Mouse (Mus musculus) heart, adult 18-20 months (tissue): ENCODE results near the gene 4930430A15Rik. TPM values are rescaled to one million over a fixed set of nuclear protein-coding genes. Genes with fewer than 3 reads are reported as not detected.

Source experiments
- DNase-seq, 2 experiments: peaks; one replicate each; pipeline ENCODE4 v3.0.0; 2021 to 2022; ENCODE audit warnings: mixed read lengths in 1 of 2
- long read RNA-seq, 2 experiments: library from polyadenylated mRNA; stranded (forward); transcript quantifications; one replicate each; pipeline ENCODE4 v2.0.0; 2021
- total RNA-seq, 2 experiments: library from RNA; stranded (reverse); gene quantifications; 2 replicates each; pipeline ENCODE4 v1.2.3; 2021

Gene 4930430A15Rik
- not detected for total RNA-seq
- long read RNA-seq, experiment 1: 0 reads
- long read RNA-seq, experiment 2: 0 reads

- DNase-seq: no peak
Measured at GRCm38 (mm10) chr2:111229502-111229901, at the start of gene 4930430A15Rik. Gene 4930430A15Rik (minus strand): TSS chr2:111229602.

- no peak for DNase-seq
Measured at GRCm38 (mm10) chr2:111274006-111274405, 44.6 kb upstream of the 4930430A15Rik start, which contains the start of gene Olfr1277. Gene Olfr1277 (minus strand): TSS chr2:111274106.

GRCm38 (mm10) chr2:111254216-111254615 is 24.8 kb upstream of the 4930430A15Rik start, which contains the start of gene Olfr1276:
Gene Olfr1276 (plus strand): TSS chr2:111254516.
- DNase-seq: no peak

GRCm38 (mm10) chr2:111235186-111235585 is 5.8 kb upstream of the 4930430A15Rik start, which contains the start of gene Olfr1275:
Gene Olfr1275 (minus strand): TSS chr2:111235286.
- DNase-seq: no peak

- no peak for DNase-seq
Measured at GRCm38 (mm10) chr2:111182068-111182467, 47.3 kb downstream of the 4930430A15Rik start.

- no peak for DNase-seq
Measured at GRCm38 (mm10) chr2:111152836-111153235, 76.6 kb downstream of the 4930430A15Rik start, which contains the start of gene Gm15130. Gene Gm15130 (minus strand): TSS chr2:111152936.

- no peak for DNase-seq
Measured at GRCm38 (mm10) chr2:111135739-111136138, 93.7 kb downstream of the 4930430A15Rik start.

Other genes starting within 250 kb of the 4930430A15Rik start
- gene Gm13941, start 123.6 kb downstream of the 4930430A15Rik start, total RNA-seq: not detected
- not detected for gene Gm15130, start 76.7 kb downstream of the 4930430A15Rik start, total RNA-seq
- gene Olfr1275, start 5.7 kb upstream of the 4930430A15Rik start, total RNA-seq: not detected
- gene Olfr1276, start 24.9 kb upstream of the 4930430A15Rik start, total RNA-seq: not detected
- gene Olfr1277, start 44.5 kb upstream of the 4930430A15Rik start, total RNA-seq: not detected
- gene Olfr1278, start 60.5 kb upstream of the 4930430A15Rik start, total RNA-seq: not detected
- gene Olfr1279, start 71.0 kb upstream of the 4930430A15Rik start, total RNA-seq: not detected
- gene Olfr1280, start 84.4 kb upstream of the 4930430A15Rik start, total RNA-seq: not detected
- not detected for gene Olfr1281, start 96.9 kb upstream of the 4930430A15Rik start, total RNA-seq
- gene Olfr1282, start 106.5 kb upstream of the 4930430A15Rik start, total RNA-seq: not detected
- gene Olfr1283, start 137.2 kb upstream of the 4930430A15Rik start, total RNA-seq: not detected
- gene Olfr1284, start 145.9 kb upstream of the 4930430A15Rik start, total RNA-seq: not detected
- gene Olfr1286, start 193.5 kb upstream of the 4930430A15Rik start, total RNA-seq: not detected
- not detected for gene Olfr1287, start 219.5 kb upstream of the 4930430A15Rik start, total RNA-seq
- not detected for gene Olfr1288, start 244.5 kb upstream of the 4930430A15Rik start, total RNA-seq